Mouse (Mus musculus) intestine, embryonic 16.5 days (tissue): ENCODE measurements at regions not wholly inside any gene's neighbourhood (a gene's known extent, or its start where the extent isn't known, plus 50 kb on each side); places are given as distances from the start of the nearest gene placed in this dataset.

Source experiments
- ATAC-seq: fragments of 200-750 bp; cut with Nextera tagmentation; 2 replicates; pipeline ENCODE4 v1.8.0; 2017; ENCODE audit warnings: moderate TSS enrichment, moderate library complexity
- H3K27ac ChIP-seq: fragments of 300-500 bp; sonication (generic); 2 replicates; pipeline ENCODE4 v1.5.1; 2014; ENCODE audit warnings: mild to moderate bottlenecking, low read length
- H3K27me3 ChIP-seq: fragments of 300-500 bp; sonication (generic); replicated peaks from 2 replicates; pipeline ENCODE4 v1.6.1; 2014; ENCODE audit warnings: low read length, control low read depth, mixed read lengths; ENCODE audit not compliant: control insufficient read depth, insufficient read depth
- H3K36me3 ChIP-seq: fragments of 300-500 bp; sonication (generic); 2 replicates; pipeline ENCODE4 v1.6.1; 2014; ENCODE audit warnings: low read length, control low read depth; ENCODE audit not compliant: control insufficient read depth, insufficient read depth
- H3K4me1 ChIP-seq: fragments of 300-500 bp; sonication (generic); 2 replicates; pipeline ENCODE4 v1.6.1; 2014; ENCODE audit warnings: low read length, control low read depth, mixed read lengths; ENCODE audit not compliant: control insufficient read depth, insufficient read depth
- H3K4me2 ChIP-seq: fragments of 300-500 bp; sonication (generic); 2 replicates; pipeline ENCODE4 v1.6.1; 2014; ENCODE audit warnings: low read depth, low read length, control low read depth
- H3K4me3 ChIP-seq: fragments of 300-500 bp; sonication (generic); 2 replicates; pipeline ENCODE4 v1.5.1; 2014; ENCODE audit warnings: mild to moderate bottlenecking, low read length
- H3K9ac ChIP-seq: fragments of 300-500 bp; sonication (generic); 2 replicates; pipeline ENCODE4 v1.6.1; 2014; ENCODE audit warnings: low read depth, low read length
- H3K9me3 ChIP-seq: fragments of 300-500 bp; sonication (generic); 2 replicates; pipeline ENCODE4 v1.6.1; 2016; ENCODE audit warnings: low read length, control low read depth; ENCODE audit not compliant: control insufficient read depth
- WGBS: fragments of 180-500 bp; shearing (Covaris S2); extraction: QIAGEN DNeasy Blood & Tissue Kit; methylation state at CpG from one replicate; pipeline ENCODE4 v1.1.7; 2014; 5-methylcytosine and 5-hydroxymethylcytosine counted together

- H3K36me3 ChIP-seq, result no peaks in the 10 kb centered on the region
- no peak overlapping the region for H3K4me3 ChIP-seq
- H3K9ac ChIP-seq, result no peak overlapping the region
- no peak overlapping the region for H3K4me2 ChIP-seq
- H3K27me3 ChIP-seq, result no peaks in the 10 kb centered on the region
- 58% methylated on average over 6 of the region's 6 CpGs for WGBS
- H3K4me1 ChIP-seq, result no peaks in the 10 kb centered on the region
- H3K27ac ChIP-seq, result no peak overlapping the region
- H3K9me3 ChIP-seq, result no peaks in the 10 kb centered on the region
- ATAC-seq, result no peak
Measured at GRCm38 (mm10) chr12:26145085-26145714, 269.9 kb downstream of the Rnf144a start.

GRCm38 (mm10) chr12:26144616-26145015 lies 270.4 kb downstream of the Rnf144a start:
- ATAC-seq, result no peak
- WGBS, result 59% methylated on average over 3 of the region's 3 CpGs
- H3K9ac ChIP-seq, result no peak overlapping the region

DNA sequence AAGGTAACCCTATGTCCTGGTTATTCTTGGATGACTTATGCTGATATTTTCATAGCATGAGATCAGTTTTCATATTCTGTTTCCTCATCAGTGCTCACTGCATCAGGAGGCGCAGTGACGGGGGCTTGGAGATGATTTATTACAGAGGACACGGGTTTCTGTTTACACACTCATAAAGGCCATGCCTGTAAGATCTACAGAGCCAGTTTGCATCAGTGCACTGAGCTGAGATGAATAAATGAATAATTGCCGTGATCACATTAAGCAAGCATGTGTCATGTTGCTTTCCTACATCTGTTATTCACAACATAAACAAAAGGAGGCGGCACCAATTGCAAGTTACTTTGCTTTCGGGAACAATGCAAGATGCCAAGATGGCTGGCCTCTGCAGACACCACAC lies 271.6 kb downstream of the Rnf144a start:
- Histone ChIP-seq H3K9ac (no peak overlapping the region), H3K27me3 (no peaks in the 10 kb centered on the region), H3K4me1 (no peaks in the 10 kb centered on the region), H3K27ac (no peak overlapping the region), H3K4me3 (no peak overlapping the region), H3K36me3 (no peaks in the 10 kb centered on the region), H3K9me3 (no peaks in the 10 kb centered on the region), H3K4me2 (no peak overlapping the region)
- 24% methylated on average over 6 of the region's 6 CpGs for WGBS
- ATAC-seq, result peak; percentile 60; the same call in 1 of the 2 replicates

More at GRCm38 (mm10) chr12:26144616-26145015, 270.4 kb downstream of the Rnf144a start:
- H3K27me3 ChIP-seq, result no peaks in the 10 kb centered on the region
- H3K4me1 ChIP-seq, result no peaks in the 10 kb centered on the region
- no peak overlapping the region for H3K27ac ChIP-seq
- no peaks in the 10 kb centered on the region for H3K9me3 ChIP-seq
- no peaks in the 10 kb centered on the region for H3K36me3 ChIP-seq
- H3K4me3 ChIP-seq, result no peak overlapping the region
- H3K4me2 ChIP-seq, result no peak overlapping the region

GRCm38 (mm10) chr12:26130811-26131210 lies 284.2 kb downstream of the Rnf144a start:
- H3K36me3 ChIP-seq, result no peaks in the 10 kb centered on the region
- no peak for ATAC-seq
- WGBS, result 83% methylated on average over 8 of the region's 8 CpGs
- no peaks in the 10 kb centered on the region for H3K9me3 ChIP-seq
- no peak overlapping the region for H3K4me2 ChIP-seq
- H3K4me3 ChIP-seq, result no peak overlapping the region
- H3K9ac ChIP-seq, result no peak overlapping the region
- peaks cover 3% of the 10 kb centered on the region for H3K4me1 ChIP-seq
- H3K27ac ChIP-seq, result no peak overlapping the region
- H3K27me3 ChIP-seq, result no peaks in the 10 kb centered on the region

- Histone ChIP-seq H3K4me1 (peaks cover 6% of the 10 kb centered on the region), H3K36me3 (no peaks in the 10 kb centered on the region), H3K27me3 (no peaks in the 10 kb centered on the region), H3K9me3 (no peaks in the 10 kb centered on the region), H3K4me2 (no peak overlapping the region), H3K27ac (no peak overlapping the region), H3K9ac (no peak overlapping the region), H3K4me3 (no peak overlapping the region)
- no peak for ATAC-seq
- WGBS, result 81% methylated on average over 3 of the region's 3 CpGs
Measured at GRCm38 (mm10) chr12:26130011-26130410, 285.0 kb downstream of the Rnf144a start.

- Histone ChIP-seq H3K4me2 (no peak overlapping the region), H3K9me3 (no peaks in the 10 kb centered on the region), H3K27ac (no peak overlapping the region), H3K4me1 (peaks cover 6% of the 10 kb centered on the region), H3K9ac (no peak overlapping the region), H3K27me3 (no peaks in the 10 kb centered on the region), H3K36me3 (no peaks in the 10 kb centered on the region), H3K4me3 (no peak overlapping the region)
- ATAC-seq, result no peak
- WGBS, result 41% methylated on average over 4 of the region's 4 CpGs
Measured at GRCm38 (mm10) chr12:26129511-26129910, 285.5 kb downstream of the Rnf144a start.

GRCm38 (mm10) chr12:26128851-26129250 lies 286.2 kb downstream of the Rnf144a start:
- peaks cover 6% of the 10 kb centered on the region for H3K4me1 ChIP-seq
- no peak overlapping the region for H3K4me3 ChIP-seq
- no peak for ATAC-seq
- no peaks in the 10 kb centered on the region for H3K36me3 ChIP-seq
- no peak overlapping the region for H3K27ac ChIP-seq
- no peak overlapping the region for H3K9ac ChIP-seq
- H3K27me3 ChIP-seq, result no peaks in the 10 kb centered on the region
- H3K4me2 ChIP-seq, result no peak overlapping the region
- no peaks in the 10 kb centered on the region for H3K9me3 ChIP-seq

- no peak overlapping the region for H3K4me3 ChIP-seq
- no peak overlapping the region for H3K4me2 ChIP-seq
- H3K27me3 ChIP-seq, result no peaks in the 10 kb centered on the region
- H3K9me3 ChIP-seq, result no peaks in the 10 kb centered on the region
- 69% methylated on average over 9 of the region's 9 CpGs for WGBS
- ATAC-seq, result no peak
- peaks cover 6% of the 10 kb centered on the region for H3K4me1 ChIP-seq
- no peaks in the 10 kb centered on the region for H3K36me3 ChIP-seq
- no peak overlapping the region for H3K9ac ChIP-seq
- H3K27ac ChIP-seq, result no peak overlapping the region
Measured at GRCm38 (mm10) chr12:26126260-26126659, 288.8 kb downstream of the Rnf144a start.

GRCm38 (mm10) chr12:26124211-26124610 lies 290.8 kb downstream of the Rnf144a start:
- 53% methylated on average over 2 of the region's 2 CpGs for WGBS

DNA sequence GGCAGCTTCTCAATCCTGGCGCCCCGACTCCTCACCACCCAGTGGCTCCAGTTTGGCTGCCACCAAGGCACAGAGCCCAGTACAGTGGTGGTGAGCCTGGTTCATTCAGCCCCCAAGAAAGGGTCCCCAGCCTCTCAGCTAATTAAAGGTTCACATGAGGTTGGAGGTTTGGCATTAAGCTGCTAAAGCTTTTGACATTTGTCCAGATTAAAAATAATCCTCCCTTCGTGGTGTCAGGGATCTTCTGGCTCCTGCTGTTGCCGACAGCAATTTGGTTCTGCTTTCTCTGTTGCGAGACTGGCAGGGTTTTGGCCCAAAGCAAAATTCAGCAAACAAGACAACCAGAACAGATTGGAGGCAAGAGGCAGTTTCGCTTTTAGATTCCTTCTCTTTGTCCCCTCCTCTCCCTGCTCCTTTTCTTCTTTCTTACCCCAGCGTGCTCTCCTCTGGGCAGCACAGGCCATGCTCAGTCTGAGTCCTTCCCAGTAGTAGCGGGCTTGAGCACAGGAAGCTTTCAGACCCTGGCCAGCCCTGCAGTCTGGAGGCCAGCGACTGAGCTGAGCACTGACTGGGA lies 299.6 kb downstream of the Rnf144a start:
- ATAC-seq, result no peak
- H3K36me3 ChIP-seq, result no peaks in the 10 kb centered on the region
- H3K9ac ChIP-seq, result no peak overlapping the region
- no peak overlapping the region for H3K27ac ChIP-seq
- no peak overlapping the region for H3K4me3 ChIP-seq
- no peaks in the 10 kb centered on the region for H3K4me1 ChIP-seq
- 73% methylated on average over 9 of the region's 9 CpGs for WGBS
- H3K27me3 ChIP-seq, result no peaks in the 10 kb centered on the region
- no peaks in the 10 kb centered on the region for H3K9me3 ChIP-seq
- no peak overlapping the region for H3K4me2 ChIP-seq

More at GRCm38 (mm10) chr12:26124211-26124610, 290.8 kb downstream of the Rnf144a start:
- Histone ChIP-seq H3K9ac (no peak overlapping the region), H3K4me2 (no peak overlapping the region), H3K9me3 (no peaks in the 10 kb centered on the region), H3K27ac (no peak overlapping the region), H3K36me3 (no peaks in the 10 kb centered on the region), H3K4me3 (no peak overlapping the region), H3K4me1 (peaks cover 6% of the 10 kb centered on the region), H3K27me3 (no peaks in the 10 kb centered on the region)
- peak; percentile 94 for ATAC-seq
